Mouse (Mus musculus) left cerebral cortex, postnatal 36 days (tissue): ENCODE results near the gene Tubb3. TPM values are rescaled to one million over a fixed set of nuclear protein-coding genes. Genes with fewer than 3 reads are reported as not detected.

Experiments used
- DNase-seq, 2 experiments: peaks; one replicate each; pipeline ENCODE4 v3.0.0; 2021 to 2022; ENCODE audit warnings: low spot score in 2 of 2, mixed read lengths in 1 of 2
- intact Hi-C: fragments of 180-260 bp; cut with DNase I; formaldehyde crosslinking; loops from one replicate; pipeline ENCODE4 v1.15.1; 2025
- total RNA-seq, 2 experiments: library from RNA; stranded (reverse); gene quantifications; 2 replicates each; pipeline ENCODE4 v1.2.3; 2021

The Tubb3 gene
- total RNA-seq, 2 experiments from 2014 or later = 399 to 458 TPM

DNA sequence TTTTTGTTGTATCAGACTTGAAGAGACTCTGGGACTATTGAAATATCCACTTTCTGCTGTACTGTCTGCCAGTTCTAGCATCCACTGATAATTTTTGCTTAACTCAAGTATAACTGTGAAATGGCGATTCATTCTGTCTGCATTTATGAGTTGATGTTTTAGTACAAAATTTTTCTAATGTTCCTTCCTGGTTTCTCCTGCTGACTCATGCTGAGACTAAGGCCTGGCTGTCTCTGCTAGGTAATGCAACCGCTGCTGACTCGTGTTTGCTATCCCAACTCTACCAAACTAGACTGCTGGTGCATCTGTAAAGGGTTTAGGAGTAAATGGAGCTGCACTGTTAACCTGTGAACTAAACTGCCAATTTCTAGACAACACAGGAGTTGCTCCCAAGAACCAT lies 56.3 kb downstream of the Tubb3 start:
- intact Hi-C loops = no loop called here
- no peak for DNase-seq

Other genes starting within 250 kb of the Tubb3 start
- not detected for gene Dpep1, start 225.2 kb upstream of the Tubb3 start, total RNA-seq
- 100 to 1,000 TPM in 1 of 2 experiments, 10 to 100 TPM in 1; 95.8 to 113 TPM for gene Chmp1a, start 198.7 kb upstream of the Tubb3 start, total RNA-seq
- 1 to 10 TPM; 6.4 to 7.5 TPM for gene Spata33, start 198.6 kb upstream of the Tubb3 start, total RNA-seq
- 100 to 1,000 TPM in 1 of 2 experiments, 10 to 100 TPM in 1; 76.8 to 101 TPM for gene Cdk10, start 186.6 kb upstream of the Tubb3 start, total RNA-seq
- gene Spata2l, start 175.2 kb upstream of the Tubb3 start, total RNA-seq = 10 to 100 TPM; 86.7 to 88.8 TPM
- 10 to 100 TPM; 19.2 to 24.8 TPM for gene Zfp276, start 157.2 kb upstream of the Tubb3 start, total RNA-seq
- 10 to 100 TPM; 56.1 to 67.6 TPM for gene Vps9d1, start 157.1 kb upstream of the Tubb3 start, total RNA-seq
- 1 to 10 TPM; 2.7 TPM for gene Fanca, start 92.8 kb upstream of the Tubb3 start, total RNA-seq
- 10 to 100 TPM; 14.8 to 18.2 TPM for gene Spire2, start 78.7 kb upstream of the Tubb3 start, total RNA-seq
- 100 to 1,000 TPM; 543 to 593 TPM for gene Tcf25, start 37.7 kb upstream of the Tubb3 start, total RNA-seq
- under 1 TPM in 1 of 2 experiments, not detected in 1; 0.14 TPM for gene Mc1r, start 4.3 kb upstream of the Tubb3 start, total RNA-seq
- 10 to 100 TPM; 62.0 to 64.3 TPM for gene Def8, start 12.1 kb downstream of the Tubb3 start, total RNA-seq
- 10 to 100 TPM; 29.5 to 40.5 TPM for gene Afg3l1, start 66.5 kb downstream of the Tubb3 start, total RNA-seq
- 10 to 100 TPM; 15.6 to 17.5 TPM for gene Dbndd1, start 104.0 kb downstream of the Tubb3 start, total RNA-seq
- 10 to 100 TPM; 23.4 to 34.5 TPM for gene Gas8, start 107.4 kb downstream of the Tubb3 start, total RNA-seq
- 10 to 100 TPM; 41.6 to 49.0 TPM for gene Rhou, start 242.5 kb downstream of the Tubb3 start, total RNA-seq